Mouse (Mus musculus) spleen, postnatal 14 days (tissue): ENCODE data around the gene Rnf149.
A peak's percentile ranks its signal among the peaks of the same experiment; 100 is the strongest.

Experiments used
- DNase-seq, 2 experiments: peaks; one replicate each; pipeline ENCODE4 v3.0.0; 2021 to 2022; ENCODE audit warnings: low spot score in 2 of 2

Gene Rnf149

GRCm38 (mm10) chr1:39575778-39576375, 1.3 kb downstream of the Rnf149 start:
- no peak for DNase-seq

GRCm38 (mm10) chr1:39573890-39574289, 3.3 kb downstream of the Rnf149 start:
- no peak for DNase-seq

- DNase-seq, result no peak
Observed at GRCm38 (mm10) chr1:39571653-39572052, 5.6 kb downstream of the Rnf149 start.

GRCm38 (mm10) chr1:39568079-39568478, 9.1 kb downstream of the Rnf149 start:
- DNase-seq, result no peak

- DNase-seq, result no peak
Observed at GRCm38 (mm10) chr1:39564603-39565002, 12.6 kb downstream of the Rnf149 start.

GRCm38 (mm10) chr1:39563161-39563560, 14.0 kb downstream of the Rnf149 start:
- no peak for DNase-seq

GRCm38 (mm10) chr1:39561920-39562319, 15.3 kb downstream of the Rnf149 start:
- no peak for DNase-seq

- no peak for DNase-seq
Observed at GRCm38 (mm10) chr1:39559009-39559408, 18.2 kb downstream of the Rnf149 start.

- no peak for DNase-seq
Observed at GRCm38 (mm10) chr1:39555556-39556415, 21.4 kb downstream of the Rnf149 start.

- DNase-seq, result no peak
Observed at GRCm38 (mm10) chr1:39549831-39550230, 27.4 kb downstream of the Rnf149 start.

- DNase-seq, result no peak
Observed at GRCm38 (mm10) chr1:39547238-39547637, 30.0 kb downstream of the Rnf149 start.

- DNase-seq, result no peak
Observed at GRCm38 (mm10) chr1:39546160-39546866, 30.9 kb downstream of the Rnf149 start.

- no peak for DNase-seq
Observed at GRCm38 (mm10) chr1:39545589-39545988, 31.6 kb downstream of the Rnf149 start.

- DNase-seq, result no peak
Observed at GRCm38 (mm10) chr1:39540592-39540991, 36.6 kb downstream of the Rnf149 start.

- DNase-seq, result no peak
Observed at GRCm38 (mm10) chr1:39537631-39538380, 39.4 kb downstream of the Rnf149 start.

GRCm38 (mm10) chr1:39536701-39537100, 40.5 kb downstream of the Rnf149 start:
- DNase-seq, result no peak

GRCm38 (mm10) chr1:39535515-39536311, 41.5 kb downstream of the Rnf149 start:
- peak; percentile 95 to 97 for DNase-seq

- no peak for DNase-seq
Observed at GRCm38 (mm10) chr1:39534831-39535230, 42.4 kb downstream of the Rnf149 start, which contains the start of gene Cnot11. Gene Cnot11, plus strand, starts transcription at chr1:39534992.

GRCm38 (mm10) chr1:39533917-39534316, 43.3 kb downstream of the Rnf149 start:
- DNase-seq, result no peak

- no peak for DNase-seq
Observed at GRCm38 (mm10) chr1:39531036-39531435, 46.2 kb downstream of the Rnf149 start.
